8 mouse cellular contexts compared by ENCODE assay signal in genomic region chr11:120493351-120493750, GRCm38 (mm10). TPM values are rescaled to one million over a fixed set of nuclear protein-coding genes. Genes with fewer than 3 reads are reported as not detected.
DNase-seq lines count a peak whose midpoint lies in the region; ATAC-seq and TF ChIP-seq lines count a peak whose summit lies in the region.

No protein-coding gene starts in this region.

- peak overlapping the region; percentile 93 for H3K4me3 ChIP-seq in heart, embryonic 13.5 days
- peak overlapping the region; percentile 91 for H3K4me3 ChIP-seq in forebrain, embryonic 12.5 days (replicated peaks)
- peak overlapping the region; percentile 66 for H3K4me3 ChIP-seq in midbrain, postnatal 0 days (ENCODE audit: low read depth, low read length)

- DNase-seq in heart, postnatal 4 days: no peak
- peak; percentile 55 for DNase-seq in kidney, postnatal 14 days
- no peak for DNase-seq in midbrain, postnatal 0 days (ENCODE audit: low spot score)
- DNase-seq in thymus, adult 18-20 months: no peak
- no peak for DNase-seq in embryo, embryonic 10 days (ENCODE audit: low spot score)
- DNase-seq in urinary bladder, postnatal 14 days (ENCODE audit: low spot score): no peak

- H3K9me3 ChIP-seq in heart, embryonic 13.5 days: no peaks in the 10 kb centered on the region
- no peaks in the 10 kb centered on the region for H3K9me3 ChIP-seq in forebrain, embryonic 12.5 days
- no peaks in the 10 kb centered on the region for H3K9me3 ChIP-seq in midbrain, postnatal 0 days (ENCODE audit: low read length)

- H3K27ac ChIP-seq in heart, embryonic 13.5 days (replicated peaks): peak overlapping the region; percentile 90; the same call in 1 of the 2 replicates
- H3K27ac ChIP-seq in forebrain, embryonic 12.5 days: no peak overlapping the region
- H3K27ac ChIP-seq in midbrain, postnatal 0 days (ENCODE audit: low read depth, low read length): no peak overlapping the region

- peak overlapping the region; percentile 98 for H3K4me2 ChIP-seq in heart, embryonic 13.5 days
- peak overlapping the region; percentile 81 for H3K4me2 ChIP-seq in forebrain, embryonic 12.5 days
- H3K4me2 ChIP-seq in midbrain, postnatal 0 days (ENCODE audit: low read depth, low read length, poor library complexity, severe bottlenecking): peak overlapping the region; percentile 74

- ATAC-seq in heart, embryonic 13.5 days (ENCODE audit: extremely low read depth, insufficient number of reproducible peaks, low FRiP score, low TSS enrichment): no peak
- no peak for ATAC-seq in forebrain, embryonic 12.5 days (ENCODE audit: low FRiP score)
- no peak for ATAC-seq in midbrain, postnatal 0 days (ENCODE audit: low FRiP score)

- peak overlapping the region; percentile 92 for H3K9ac ChIP-seq in heart, embryonic 13.5 days
- H3K9ac ChIP-seq in forebrain, embryonic 12.5 days: peak overlapping the region; percentile 90
- peak overlapping the region; percentile 46; the same call in 1 of the 2 replicates for H3K9ac ChIP-seq in midbrain, postnatal 0 days (replicated peaks; ENCODE audit: low read length, poor library complexity, severe bottlenecking)

- H3K36me3 ChIP-seq in heart, embryonic 13.5 days: peaks cover 62% of the 10 kb centered on the region
- H3K36me3 ChIP-seq in forebrain, embryonic 12.5 days (replicated peaks): peaks cover 57% of the 10 kb centered on the region
- peaks cover 38% of the 10 kb centered on the region for H3K36me3 ChIP-seq in midbrain, postnatal 0 days (ENCODE audit: insufficient read depth, low read length)

- TF ChIP-seq CTCF in midbrain, postnatal 0 days (IDR thresholded peaks at IDR 0.05): no peak

- peaks cover 36% of the 10 kb centered on the region for H3K4me1 ChIP-seq in heart, embryonic 13.5 days
- H3K4me1 ChIP-seq in forebrain, embryonic 12.5 days: peaks cover 35% of the 10 kb centered on the region
- H3K4me1 ChIP-seq in midbrain, postnatal 0 days (ENCODE audit: insufficient read depth, low read length): peaks cover 18% of the 10 kb centered on the region

- 56% methylated on average over 3 of the region's 3 CpGs for whole genome bisulfite sequencing in heart, embryonic 13.5 days
- 60% methylated on average over 3 of the region's 3 CpGs for WGBS in forebrain, embryonic 12.5 days
- WGBS in midbrain, postnatal 0 days: 45% methylated on average over 3 of the region's 3 CpGs

- no peaks in the 10 kb centered on the region for H3K27me3 ChIP-seq in heart, embryonic 13.5 days (replicated peaks)
- H3K27me3 ChIP-seq in forebrain, embryonic 12.5 days: no peaks in the 10 kb centered on the region
- no peaks in the 10 kb centered on the region for H3K27me3 ChIP-seq in midbrain, postnatal 0 days (ENCODE audit: insufficient read depth, low read length)

RNA-seq across cellular contexts. Expression of gene Slc25a10, which starts 1.7 kb away (rescaled TPM):
- 42.9 and 43.2 TPM in 2 replicates for polyA plus RNA-seq in heart, embryonic 13.5 days (2015; fragmentation: Nextera tagmentation; extraction: Ambion mirVana)
- total RNA-seq in heart, postnatal 4 days (2021): 10 to 100 TPM; 43.7 to 45.7 TPM
- 43.4 and 46.0 TPM in 2 replicates for polyA plus RNA-seq in forebrain, embryonic 12.5 days (2016; fragmentation: Nextera tagmentation; extraction: Ambion mirVana)
- 28.4 and 30.1 TPM in 2 replicates for total RNA-seq in midbrain, postnatal 0 days (2014; rRNA removed)
- polyA plus RNA-seq in midbrain, postnatal 0 days (2015; fragmentation: Nextera tagmentation; extraction: Ambion mirVana): 19.8 and 21.4 TPM in 2 replicates

RNA-seq across cellular contexts. Expression of gene Mrpl12, which starts 8.9 kb away (rescaled TPM):
- polyA plus RNA-seq in heart, embryonic 13.5 days (2015; fragmentation: Nextera tagmentation; extraction: Ambion mirVana): 212 and 228 TPM in 2 replicates
- total RNA-seq in heart, postnatal 4 days (2021): 100 to 1,000 TPM; 229 to 250 TPM
- polyA plus RNA-seq in forebrain, embryonic 12.5 days (2016; fragmentation: Nextera tagmentation; extraction: Ambion mirVana): 130 and 135 TPM in 2 replicates
- total RNA-seq in midbrain, postnatal 0 days (2014; rRNA removed): 39.2 and 42.7 TPM in 2 replicates
- 147 TPM in 2 replicates for polyA plus RNA-seq in midbrain, postnatal 0 days (2015; fragmentation: Nextera tagmentation; extraction: Ambion mirVana)

RNA-seq across cellular contexts. Expression of gene Arl16, which starts 25.9 kb away (rescaled TPM):
- polyA plus RNA-seq in heart, embryonic 13.5 days (2015; fragmentation: Nextera tagmentation; extraction: Ambion mirVana): 36.4 and 39.3 TPM in 2 replicates
- 10 to 100 TPM; 13.7 to 17.0 TPM for total RNA-seq in heart, postnatal 4 days (2021)
- polyA plus RNA-seq in forebrain, embryonic 12.5 days (2016; fragmentation: Nextera tagmentation; extraction: Ambion mirVana): 48.2 and 50.1 TPM in 2 replicates
- total RNA-seq in midbrain, postnatal 0 days (2014; rRNA removed): 62.8 and 72.6 TPM in 2 replicates
- polyA plus RNA-seq in midbrain, postnatal 0 days (2015; fragmentation: Nextera tagmentation; extraction: Ambion mirVana): 65.7 and 73.0 TPM in 2 replicates

RNA-seq across cellular contexts. Expression of gene Ccdc137, which starts 35.4 kb away (rescaled TPM):
- 19.1 and 21.1 TPM in 2 replicates for polyA plus RNA-seq in heart, embryonic 13.5 days (2015; fragmentation: Nextera tagmentation; extraction: Ambion mirVana)
- total RNA-seq in heart, postnatal 4 days (2021): 10 to 100 TPM in 1 of 2 experiments, 1 to 10 TPM in 1; 8.7 to 10.3 TPM
- polyA plus RNA-seq in forebrain, embryonic 12.5 days (2016; fragmentation: Nextera tagmentation; extraction: Ambion mirVana): 34.5 and 35.4 TPM in 2 replicates
- total RNA-seq in midbrain, postnatal 0 days (2014; rRNA removed): 14.8 and 18.2 TPM in 2 replicates
- 17.0 and 19.8 TPM in 2 replicates for polyA plus RNA-seq in midbrain, postnatal 0 days (2015; fragmentation: Nextera tagmentation; extraction: Ambion mirVana)

RNA-seq across cellular contexts. Expression of gene Oxld1, which starts 35.5 kb away (rescaled TPM):
- polyA plus RNA-seq in heart, embryonic 13.5 days (2015; fragmentation: Nextera tagmentation; extraction: Ambion mirVana): 14.2 and 16.6 TPM in 2 replicates
- total RNA-seq in heart, postnatal 4 days (2021): 10 to 100 TPM; 25.1 to 26.1 TPM
- polyA plus RNA-seq in forebrain, embryonic 12.5 days (2016; fragmentation: Nextera tagmentation; extraction: Ambion mirVana): 8.6 and 10.9 TPM in 2 replicates
- total RNA-seq in midbrain, postnatal 0 days (2014; rRNA removed): 7.9 and 9.7 TPM in 2 replicates
- 11.4 and 11.5 TPM in 2 replicates for polyA plus RNA-seq in midbrain, postnatal 0 days (2015; fragmentation: Nextera tagmentation; extraction: Ambion mirVana)
